Mouse (Mus musculus): Measurements from ENCODE around the gene Specc1. TPM values are rescaled to one million over a fixed set of nuclear protein-coding genes. Genes with fewer than 3 reads are reported as not detected.

The Specc1 gene
- total RNA-seq, 2 experiments from 2014 or later: 85.8 to 91.6 TPM

DNA sequence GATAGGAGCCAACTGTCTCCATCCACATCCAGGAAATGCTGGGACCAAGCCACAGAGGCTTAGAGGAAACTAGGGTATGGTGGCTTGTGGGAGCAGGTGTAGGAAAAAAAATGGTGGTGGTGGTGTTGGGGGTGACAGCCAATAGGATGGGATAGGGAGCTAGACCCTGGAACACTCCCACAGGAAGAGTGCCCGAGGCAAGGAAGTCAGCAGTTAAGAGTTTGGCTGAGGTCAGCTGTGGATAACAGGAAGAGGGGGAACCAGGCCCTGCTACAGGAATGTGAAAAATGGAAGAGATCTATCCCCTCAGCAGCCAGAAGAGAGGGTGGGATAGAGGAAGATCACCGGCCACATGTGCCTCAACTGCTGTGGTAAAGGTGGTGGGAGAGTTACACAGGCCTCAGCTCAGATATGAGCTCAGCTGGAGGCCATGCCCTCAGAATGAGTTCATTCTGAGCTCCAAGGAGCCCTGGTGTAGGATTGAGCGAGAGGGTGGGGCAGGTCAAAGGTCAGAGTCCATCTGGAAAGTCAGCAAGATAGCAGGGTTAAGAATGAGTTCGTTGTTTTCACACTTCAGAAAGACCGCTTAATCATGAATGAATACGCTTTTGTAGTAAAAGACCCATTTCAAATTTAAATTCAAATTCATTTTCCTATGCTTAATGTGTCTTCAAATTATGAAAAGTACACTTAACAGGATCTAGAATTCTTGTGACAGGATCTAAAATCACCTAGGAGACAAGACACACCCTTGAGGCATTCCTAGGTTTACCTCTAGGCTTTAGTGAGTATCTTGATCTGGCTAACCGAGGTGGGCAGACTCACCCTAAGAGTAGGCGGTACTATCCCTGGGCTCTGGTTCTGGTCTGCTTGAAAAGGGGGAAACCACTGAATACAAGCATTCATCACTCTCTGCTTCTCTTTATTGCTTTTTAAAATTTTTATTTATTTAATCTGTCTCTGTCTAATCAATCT is 94.1 kb downstream of the Specc1 start:
- H3K27ac ChIP-seq: no peak overlapping the region
- no peak for TF ChIP-seq CTCF (conservative IDR thresholded peaks at IDR 0.05)
- DNase-seq (ENCODE audit: low spot score in 2 of 2): no peak

GRCm38 (mm10) chr11:62051487-62051886 is 94.9 kb downstream of the Specc1 start:
- Histone ChIP-seq H3K4me3 (no peak overlapping the region), H3K27ac (no peak overlapping the region)
- DNase-seq (ENCODE audit: low spot score in 2 of 2): no peak
- TF ChIP-seq CTCF (conservative IDR thresholded peaks at IDR 0.05): no peak

More for the DNA sequence above, 94.1 kb downstream of the Specc1 start:
- no peak overlapping the region for H3K4me3 ChIP-seq

- Histone ChIP-seq H3K27ac (no peak overlapping the region), H3K4me3 (no peak overlapping the region)
- no peak for TF ChIP-seq CTCF (conservative IDR thresholded peaks at IDR 0.05)
These were observed 97.4 kb downstream of the Specc1 start for GRCm38 (mm10) chr11:62053928-62054327.

DNA sequence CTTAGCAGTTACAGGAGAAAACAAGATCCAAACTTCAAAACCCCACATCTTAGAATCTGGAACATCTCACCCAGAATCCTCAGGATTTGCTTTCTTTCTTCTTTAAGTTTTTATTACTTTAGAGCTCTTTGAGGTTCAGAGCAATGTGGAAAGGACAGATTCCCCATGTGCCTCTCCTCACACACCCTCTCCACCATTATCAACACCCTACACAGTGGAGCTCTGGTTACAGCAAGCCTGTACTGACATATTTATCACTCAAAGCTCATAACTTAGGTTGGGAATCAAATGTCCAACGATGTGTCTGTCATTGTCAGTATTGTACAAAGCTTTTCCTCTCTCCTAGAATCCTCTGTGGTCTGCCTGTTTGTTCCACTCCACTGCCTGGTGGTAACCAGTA is 108.0 kb downstream of the Specc1 start:
- H3K4me3 ChIP-seq: no peak overlapping the region
- no peak for DNase-seq (ENCODE audit: low spot score in 2 of 2)
- no peak for TF ChIP-seq CTCF (conservative IDR thresholded peaks at IDR 0.05)
- no peak overlapping the region for H3K27ac ChIP-seq

More at GRCm38 (mm10) chr11:62053928-62054327, 97.4 kb downstream of the Specc1 start:
- DNase-seq (ENCODE audit: low spot score in 2 of 2): no peak

- Histone ChIP-seq H3K27ac (no peak overlapping the region), H3K4me3 (no peak overlapping the region)
- no peak for TF ChIP-seq CTCF (conservative IDR thresholded peaks at IDR 0.05)
- peak in 1 of 2 experiments; percentile 5 for DNase-seq (ENCODE audit: low spot score in 2 of 2)
These were observed 109.1 kb downstream of the Specc1 start for GRCm38 (mm10) chr11:62065655-62066054.

- peak overlapping the region; percentile 78 for H3K27ac ChIP-seq
- TF ChIP-seq CTCF (conservative IDR thresholded peaks at IDR 0.05): no peak
- DNase-seq (ENCODE audit: low spot score in 2 of 2): no peak
These were observed 113.0 kb downstream of the Specc1 start for GRCm38 (mm10) chr11:62069554-62069953.

GRCm38 (mm10) chr11:62070206-62070605 is 113.6 kb downstream of the Specc1 start:
- TF ChIP-seq CTCF (conservative IDR thresholded peaks at IDR 0.05): no peak
- no peak for DNase-seq (ENCODE audit: low spot score in 2 of 2)
- Histone ChIP-seq H3K4me3 (no peak overlapping the region), H3K27ac (peak overlapping the region; percentile 78)

More at GRCm38 (mm10) chr11:62069554-62069953, 113.0 kb downstream of the Specc1 start:
- H3K4me3 ChIP-seq: no peak overlapping the region

DNA sequence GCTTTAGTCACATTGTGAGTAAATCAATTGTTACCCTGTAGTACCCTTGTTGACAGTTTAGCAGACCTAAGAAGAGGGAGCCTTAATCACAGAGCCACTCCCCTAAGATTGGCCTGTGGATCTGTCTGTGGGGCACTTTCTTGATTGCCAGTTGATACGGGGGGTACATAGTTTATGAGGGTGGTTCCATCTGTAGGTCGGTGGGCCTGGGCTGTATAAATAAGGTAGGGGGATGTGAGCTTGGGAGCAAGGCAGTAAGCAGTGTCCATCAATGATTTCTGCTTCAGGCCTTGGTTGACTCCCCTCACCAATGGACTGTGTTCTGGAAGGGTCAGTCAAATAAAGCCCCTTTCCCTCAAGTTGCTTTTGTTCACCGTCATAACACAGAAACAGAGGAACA is 115.8 kb downstream of the Specc1 start:
- no peak overlapping the region for H3K4me3 ChIP-seq
- H3K27ac ChIP-seq: no peak overlapping the region
- peak in 1 of 2 experiments; percentile 2 for DNase-seq (ENCODE audit: low spot score in 2 of 2)
- TF ChIP-seq CTCF (conservative IDR thresholded peaks at IDR 0.05): no peak

DNA sequence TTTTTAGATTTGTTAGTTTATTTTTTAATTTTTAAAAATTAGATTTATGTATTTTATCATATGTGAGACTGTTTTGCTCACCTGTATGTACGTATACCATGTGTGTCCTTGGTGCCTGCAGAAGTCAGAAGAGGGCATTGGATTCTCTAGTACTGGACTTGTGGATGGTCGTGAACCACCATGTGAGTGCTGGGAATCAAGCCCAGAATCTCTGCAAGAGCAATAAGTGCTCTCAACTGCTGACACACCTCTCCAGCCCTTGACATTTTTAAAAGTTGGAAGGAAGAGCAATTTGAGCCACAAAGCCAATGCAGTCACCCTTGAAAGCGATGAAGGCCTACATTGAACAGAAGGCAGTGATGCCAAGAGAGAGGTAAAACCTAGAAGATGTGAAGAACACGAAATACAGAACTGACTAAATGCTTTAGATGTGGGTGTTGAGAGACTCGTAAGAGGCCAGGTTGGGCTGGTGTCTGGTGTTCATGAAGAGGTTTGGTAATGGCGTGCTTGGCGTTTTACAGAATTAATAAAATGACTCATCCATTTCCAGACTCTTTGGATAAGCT is 117.1 kb downstream of the Specc1 start:
- H3K27ac ChIP-seq: no peak overlapping the region
- H3K4me3 ChIP-seq: no peak overlapping the region
- no peak for TF ChIP-seq CTCF (conservative IDR thresholded peaks at IDR 0.05)
- DNase-seq (ENCODE audit: low spot score in 2 of 2): peak in 1 of 2 experiments; percentile 0

GRCm38 (mm10) chr11:62074578-62074977 is 118.0 kb downstream of the Specc1 start:
- TF ChIP-seq CTCF (conservative IDR thresholded peaks at IDR 0.05): no peak
- H3K4me3 ChIP-seq: no peak overlapping the region

GRCm38 (mm10) chr11:62075071-62075470 is 118.5 kb downstream of the Specc1 start:
- no peak for DNase-seq (ENCODE audit: low spot score in 2 of 2)
- Histone ChIP-seq H3K27ac (no peak overlapping the region), H3K4me3 (no peak overlapping the region)
- no peak for TF ChIP-seq CTCF (conservative IDR thresholded peaks at IDR 0.05)

More at GRCm38 (mm10) chr11:62074578-62074977, 118.0 kb downstream of the Specc1 start:
- DNase-seq (ENCODE audit: low spot score in 2 of 2): no peak
- no peak overlapping the region for H3K27ac ChIP-seq

DNA sequence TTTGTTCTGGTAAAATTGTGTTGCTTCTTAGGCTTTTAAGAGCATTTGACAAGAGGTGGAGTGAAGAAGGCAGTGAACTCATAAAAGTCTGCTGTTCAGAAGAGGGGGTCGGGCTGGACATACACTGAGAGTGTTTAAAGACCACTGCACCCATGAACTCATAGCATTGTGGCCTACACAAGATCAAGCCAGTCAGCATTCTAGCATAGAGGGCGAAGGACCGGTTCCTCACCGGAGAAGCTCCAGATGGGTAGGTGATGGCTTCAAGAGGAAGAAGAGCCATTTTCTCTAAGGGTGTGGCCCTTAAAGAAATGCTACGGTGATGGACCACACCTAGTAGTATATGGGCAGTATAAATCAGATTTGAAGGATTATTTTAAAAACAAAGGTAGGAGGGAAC is 119.0 kb downstream of the Specc1 start:
- no peak for TF ChIP-seq CTCF (conservative IDR thresholded peaks at IDR 0.05)
- Histone ChIP-seq H3K4me3 (no peak overlapping the region), H3K27ac (no peak overlapping the region)
- DNase-seq (ENCODE audit: low spot score in 2 of 2): no peak
